Mouse (Mus musculus) gastrocnemius, postnatal 10 days (tissue): Measurements from ENCODE around the gene Slamf6. TPM values are rescaled to one million over a fixed set of nuclear protein-coding genes. Genes with fewer than 3 reads are reported as not detected.
"Not testable (repeated sequence)": the region's sequence is repeated elsewhere in the genome, so short reads cannot be mapped to it uniquely, and the experiment has no call there.

Source experiments
- DNase-seq: peaks from one replicate; pipeline ENCODE4 v3.0.0; 2021; ENCODE audit warnings: mixed read lengths
- long read RNA-seq, 2 experiments: library from polyadenylated mRNA; stranded (forward); transcript quantifications; one replicate each; pipeline ENCODE4 v2.0.0; 2021
- total RNA-seq, 2 experiments: library from RNA; stranded (reverse); gene quantifications; 2 replicates each; pipeline ENCODE4 v1.2.3; 2021

Gene Slamf6
- under 1 TPM; 0.23 to 0.63 TPM for total RNA-seq
- long read RNA-seq, experiment 1: 0 reads
- long read RNA-seq, experiment 2: 0 reads

DNA sequence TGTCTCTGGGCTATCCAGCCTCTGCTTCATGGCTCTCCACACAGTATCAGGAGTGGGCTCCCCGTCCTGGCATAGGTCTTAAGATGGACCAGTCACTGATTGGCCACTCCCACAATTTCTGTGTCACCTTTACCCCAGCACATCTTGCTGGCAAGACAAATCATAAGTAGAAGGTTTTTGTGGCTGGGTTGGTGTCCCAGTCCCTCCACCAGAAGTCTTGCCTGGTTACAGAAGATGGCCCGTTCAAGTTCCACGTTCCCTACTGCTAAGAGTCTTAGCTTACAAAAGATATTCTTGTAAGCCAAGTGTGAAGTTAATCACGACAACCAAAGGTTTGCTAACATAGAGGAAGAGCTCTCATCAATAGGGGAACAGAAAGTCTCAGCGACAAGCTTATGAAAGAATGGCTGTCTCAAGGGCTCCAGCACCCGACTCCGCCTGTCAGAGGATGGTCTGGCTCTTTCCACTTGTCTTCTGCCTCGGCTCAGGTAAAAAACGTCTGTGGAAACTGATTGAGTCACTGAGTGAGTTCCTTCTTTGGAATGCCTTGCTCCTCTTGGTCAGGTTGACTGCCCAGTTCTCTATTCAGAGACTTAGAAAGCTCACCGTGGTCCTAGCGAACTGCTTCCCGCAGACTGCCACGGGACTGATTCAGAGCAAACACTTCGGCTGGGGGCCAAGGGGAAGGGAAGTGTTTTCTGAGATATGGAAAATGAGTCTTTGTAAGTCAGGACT lies at the start of gene Slamf6:
Slamf6 (plus strand) TSS at position 211 of the 735 bp plus-strand sequence.
- no peak for DNase-seq

DNA sequence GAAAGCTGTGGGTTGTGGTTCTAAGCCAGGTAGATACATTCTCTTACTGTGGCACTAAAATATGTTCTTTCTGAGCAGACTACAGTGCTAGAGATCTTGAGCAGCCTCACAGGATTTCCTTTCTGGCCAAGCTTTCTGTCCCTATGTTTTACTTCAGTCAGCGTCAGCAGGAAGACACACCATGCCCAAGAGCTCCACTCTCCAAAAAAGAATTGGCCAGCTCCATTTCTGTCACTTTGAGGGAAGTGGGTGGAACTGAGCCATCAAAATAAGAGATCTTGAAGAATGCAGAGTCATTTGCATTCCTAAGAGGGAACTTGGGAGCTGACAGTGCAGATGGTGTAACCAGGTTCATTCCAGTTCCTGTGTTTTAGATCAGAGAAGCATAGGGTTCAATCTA lies 30.3 kb upstream of the Slamf6 start:
- DNase-seq: no peak

DNA sequence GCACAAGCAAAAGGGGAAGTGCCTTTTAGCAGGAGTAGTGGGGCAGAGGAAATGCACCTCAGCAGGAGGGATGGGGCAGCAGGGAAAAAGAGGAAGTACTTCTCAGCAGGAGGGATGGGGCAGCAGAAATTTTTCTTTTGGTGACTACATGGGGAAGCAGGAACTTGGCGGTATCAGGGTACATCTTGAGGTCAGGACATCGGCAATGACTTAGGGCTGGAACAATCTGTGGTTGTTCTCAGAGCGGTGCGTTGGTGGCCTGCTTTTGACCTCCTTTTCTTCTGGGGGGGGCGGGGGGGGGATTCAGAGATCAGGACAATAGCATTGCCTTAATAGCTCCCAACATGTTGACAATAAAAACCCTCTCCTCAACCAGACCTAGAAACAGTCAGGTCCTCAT lies 22.0 kb upstream of the Slamf6 start, which contains the start of gene Gm10521:
Gm10521 (plus strand) TSS at position 301 of the 400 bp plus-strand sequence.
- not testable (repeated sequence) for DNase-seq

DNA sequence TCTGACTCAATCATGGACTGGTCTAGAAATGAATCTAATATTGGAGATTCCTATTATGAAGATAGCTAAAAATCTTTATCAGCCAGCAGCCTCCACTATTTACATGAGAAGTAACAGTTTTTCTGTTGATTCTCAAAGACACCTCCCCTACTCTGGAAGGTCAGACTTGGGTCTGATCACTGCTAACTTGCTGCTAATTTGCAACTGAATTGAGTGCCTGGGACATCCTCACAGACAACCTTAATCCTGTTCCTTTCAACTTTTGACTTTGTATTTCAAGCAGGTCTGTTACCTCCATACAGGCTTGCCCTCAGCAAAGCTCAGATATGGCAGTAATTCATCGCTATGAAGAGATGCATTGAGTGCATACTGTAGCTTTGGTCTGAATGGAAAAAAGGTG lies 13.3 kb upstream of the Slamf6 start:
- DNase-seq: no peak

DNA sequence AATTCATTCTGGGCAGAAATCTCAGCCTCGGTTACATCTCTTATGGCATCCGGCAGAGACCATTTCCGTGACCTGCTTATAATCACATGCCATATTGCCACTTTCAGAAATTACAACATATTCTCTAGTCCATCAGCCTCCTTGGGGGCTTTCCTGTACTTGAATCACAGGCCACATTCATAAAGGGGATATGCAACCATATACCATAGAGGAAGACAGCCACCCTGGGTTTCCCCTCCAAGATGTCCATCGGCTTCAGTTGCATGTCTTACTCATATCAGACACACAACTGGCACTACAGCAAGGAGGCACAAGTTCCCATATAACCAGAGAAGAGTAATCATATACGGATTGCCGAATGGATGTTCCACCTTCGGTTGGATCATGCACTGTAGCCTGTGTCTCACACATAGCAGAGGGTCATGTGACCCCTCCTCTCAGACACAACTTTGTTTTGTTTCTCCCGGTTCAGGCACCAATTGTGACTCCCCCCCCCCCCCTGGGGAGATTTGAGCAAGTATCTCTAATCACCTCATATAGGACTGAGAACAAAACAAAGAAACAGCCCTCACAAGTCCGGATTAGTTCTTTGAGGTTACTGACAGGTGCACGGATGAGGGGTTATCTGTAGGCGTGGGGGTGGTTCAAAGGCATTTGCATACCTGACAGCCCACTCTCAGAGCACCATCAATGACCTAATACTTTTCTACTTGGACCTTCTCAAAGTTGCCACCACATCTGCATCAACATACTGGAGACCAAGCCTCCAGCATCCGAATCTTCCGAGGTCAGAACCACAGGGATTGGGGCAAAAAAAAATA lies 1.5 kb upstream of the Slamf6 start:
- DNase-seq: no peak

DNA sequence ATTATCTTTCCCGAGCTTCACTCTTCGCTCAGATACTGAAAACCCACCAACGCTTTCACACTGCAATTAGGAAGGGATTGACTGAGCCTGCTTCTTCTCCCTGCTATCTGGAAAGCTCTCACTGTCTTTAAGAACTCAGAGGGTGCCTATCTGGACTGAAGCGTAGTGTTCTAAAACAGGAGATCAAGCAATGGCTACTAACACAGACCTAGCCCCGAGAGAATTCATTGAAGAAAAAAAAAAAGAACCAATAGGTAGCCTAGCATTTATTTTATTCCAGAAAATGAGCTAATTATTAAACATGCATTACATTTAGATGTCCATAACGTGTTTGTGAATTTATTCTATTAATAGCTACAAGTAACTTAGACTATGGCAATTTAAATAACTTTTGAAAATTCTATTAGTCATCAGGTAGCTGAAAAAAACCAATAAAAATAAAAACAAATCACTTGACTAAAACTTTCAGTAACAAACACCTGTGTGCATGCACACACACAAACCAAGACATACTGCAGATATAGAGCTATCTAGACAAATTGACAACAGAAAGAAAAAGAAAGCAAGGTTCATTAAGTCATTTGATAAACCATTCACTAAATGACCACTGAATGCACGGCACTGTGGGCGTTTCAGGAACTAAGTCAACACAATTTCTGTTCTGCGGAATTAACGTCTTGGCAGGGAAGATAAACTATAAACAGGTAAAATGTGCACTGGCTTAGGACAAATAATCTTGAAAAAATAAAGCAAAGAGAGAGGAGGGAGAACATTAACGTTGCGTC lies 1.0 kb downstream of the Slamf6 start:
- DNase-seq: no peak

DNA sequence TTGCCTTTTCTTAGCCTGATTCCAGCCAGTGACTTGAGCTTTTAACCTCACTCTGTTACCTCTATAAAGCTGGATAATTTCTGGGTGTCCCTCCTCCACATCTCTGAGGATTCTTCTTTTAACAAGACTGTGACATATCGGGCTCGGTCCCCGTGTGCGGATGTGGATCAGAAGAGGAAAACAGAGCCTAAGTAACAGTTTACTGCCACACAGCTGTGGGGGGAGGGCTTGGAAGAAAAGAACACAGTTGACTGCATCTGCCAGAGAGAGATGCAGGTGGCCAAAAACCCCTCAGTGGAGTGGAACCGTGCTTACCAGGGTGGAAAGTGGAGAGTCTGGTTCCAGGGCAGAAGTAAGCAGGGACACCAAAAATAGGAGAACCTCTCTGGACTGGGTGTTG lies 1.9 kb downstream of the Slamf6 start:
- DNase-seq: no peak

DNA sequence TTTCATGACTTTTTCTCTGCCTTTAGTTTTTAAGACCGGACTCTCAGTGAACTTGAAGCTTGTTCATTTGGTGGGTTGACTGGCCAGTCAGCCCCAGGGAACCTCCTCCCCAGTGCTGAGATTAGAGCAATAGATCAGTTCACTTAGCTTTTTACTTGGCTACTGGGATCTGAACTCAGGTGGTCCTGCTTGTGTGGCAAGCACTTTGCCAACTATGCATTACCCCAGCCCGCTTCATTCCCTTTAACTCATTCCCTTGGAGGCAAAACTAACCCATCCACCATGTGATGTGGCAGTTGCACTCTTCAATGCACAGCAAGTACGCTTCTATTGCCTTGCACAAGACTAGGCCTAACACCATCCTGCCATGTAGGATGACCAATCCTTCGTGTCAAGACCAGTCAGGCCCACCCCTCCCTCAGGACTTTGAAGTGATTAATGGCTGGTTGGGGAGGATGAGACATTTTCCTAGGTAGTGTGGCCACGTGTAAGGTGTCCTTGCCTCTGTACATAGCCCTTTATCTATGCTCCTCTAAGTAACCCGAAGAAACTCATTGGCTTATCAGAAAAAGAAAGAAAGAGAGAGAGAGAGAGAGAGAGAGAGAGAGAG lies 2.7 kb downstream of the Slamf6 start:
- no peak for DNase-seq

DNA sequence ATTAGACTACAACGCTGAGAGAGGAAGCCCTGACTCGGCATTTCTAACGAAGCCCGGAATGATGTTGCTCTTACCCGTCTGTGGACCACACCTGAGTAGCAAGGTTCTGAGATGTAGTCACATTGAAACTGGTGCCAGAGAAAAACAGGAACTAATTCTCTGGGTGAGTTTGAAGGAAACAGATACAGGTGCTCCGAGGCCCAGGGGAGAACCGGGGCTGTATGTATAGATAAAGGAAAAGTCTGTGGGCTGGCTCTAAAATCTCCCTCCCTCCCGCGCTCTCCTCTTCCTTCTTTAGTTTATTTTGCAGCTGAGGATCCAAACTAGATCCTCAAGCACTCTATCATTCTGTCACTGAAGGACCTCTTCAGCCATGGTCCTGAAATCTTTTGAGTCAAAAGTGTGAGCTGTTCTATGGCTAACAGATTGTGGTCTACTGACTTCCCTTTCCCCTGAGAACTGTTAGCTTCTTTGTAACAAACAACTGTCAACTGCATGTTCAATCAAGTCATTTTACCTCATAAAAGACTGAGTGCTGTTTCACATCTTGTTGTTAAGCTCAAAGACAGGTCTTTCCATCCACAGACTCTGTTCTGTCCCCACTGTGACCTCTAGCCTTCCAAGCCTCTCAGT lies 3.8 kb downstream of the Slamf6 start:
- no peak for DNase-seq

DNA sequence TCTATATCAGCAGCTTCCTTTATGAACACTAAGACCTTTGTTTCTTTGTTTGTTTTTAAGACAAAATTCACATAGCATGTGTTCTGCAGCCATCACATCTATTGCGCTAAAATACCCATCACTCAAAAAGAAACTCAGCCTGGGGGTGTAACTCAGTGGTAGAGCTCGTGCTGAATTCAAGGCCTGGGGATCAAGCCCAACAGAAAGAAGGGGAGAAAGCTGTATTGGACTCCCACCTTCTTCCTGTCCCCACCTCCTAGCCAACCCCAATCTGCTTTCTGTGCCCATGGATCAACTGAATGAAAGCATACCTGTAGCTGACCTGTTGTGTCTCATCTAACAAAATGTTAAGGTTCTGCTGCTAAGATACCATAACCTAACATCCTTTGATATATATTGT lies 4.3 kb downstream of the Slamf6 start:
- DNase-seq: no peak

DNA sequence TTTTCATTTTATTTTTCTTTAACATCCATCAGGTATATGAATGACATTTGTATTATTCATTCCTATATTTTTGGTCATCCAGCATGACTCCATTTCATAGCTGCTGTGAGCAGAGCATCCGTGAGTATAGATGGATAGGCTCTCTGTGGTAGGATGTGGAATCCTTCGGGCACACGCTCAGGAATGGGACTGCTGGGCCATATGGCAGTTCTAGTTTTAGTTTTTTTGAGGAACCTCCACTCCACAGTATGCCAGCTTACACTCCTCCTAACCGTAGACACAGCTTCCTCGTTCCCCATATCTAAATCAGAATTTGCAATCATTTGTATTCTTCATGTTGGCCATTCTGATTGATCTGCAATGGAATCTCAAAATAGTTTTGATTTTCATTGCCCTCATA lies 5.5 kb downstream of the Slamf6 start:
- DNase-seq: no peak

DNA sequence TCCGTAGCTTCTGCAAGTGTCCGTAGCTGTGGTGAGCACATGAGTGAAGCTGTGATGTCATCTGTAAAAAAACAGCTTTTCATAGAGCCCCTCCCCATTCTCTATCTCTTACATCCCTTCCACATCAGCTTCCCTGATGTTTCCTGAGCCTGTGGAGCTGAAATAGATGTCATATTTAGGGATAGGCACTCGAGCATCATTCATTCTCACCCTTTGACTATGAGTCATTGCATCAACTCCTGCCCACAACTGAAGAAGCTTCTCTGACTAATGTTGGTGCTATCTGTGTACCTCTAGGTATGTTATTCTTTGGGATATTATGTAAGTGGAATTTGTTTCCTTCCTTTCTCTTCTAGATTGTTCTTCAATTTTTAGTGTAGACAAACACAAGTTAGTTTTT lies 7.6 kb downstream of the Slamf6 start:
- DNase-seq: no peak

DNA sequence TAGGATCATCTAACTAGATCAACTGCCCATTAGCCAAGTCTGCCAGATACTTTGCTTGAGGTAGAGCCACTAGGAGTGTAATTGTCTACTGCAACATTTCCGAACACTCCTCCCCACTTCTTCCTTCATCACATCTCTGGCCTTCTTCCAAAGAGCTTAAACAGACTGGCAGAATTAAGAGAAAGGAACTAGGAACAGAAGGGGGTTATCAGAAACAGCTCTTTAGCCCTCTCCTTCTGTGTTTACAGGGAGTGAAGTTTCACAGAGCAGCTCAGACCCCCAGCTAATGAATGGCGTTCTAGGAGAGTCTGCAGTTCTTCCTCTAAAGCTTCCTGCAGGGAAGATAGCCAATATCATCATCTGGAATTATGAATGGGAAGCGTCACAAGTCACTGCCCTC lies 16.5 kb downstream of the Slamf6 start:
- no peak for DNase-seq

DNA sequence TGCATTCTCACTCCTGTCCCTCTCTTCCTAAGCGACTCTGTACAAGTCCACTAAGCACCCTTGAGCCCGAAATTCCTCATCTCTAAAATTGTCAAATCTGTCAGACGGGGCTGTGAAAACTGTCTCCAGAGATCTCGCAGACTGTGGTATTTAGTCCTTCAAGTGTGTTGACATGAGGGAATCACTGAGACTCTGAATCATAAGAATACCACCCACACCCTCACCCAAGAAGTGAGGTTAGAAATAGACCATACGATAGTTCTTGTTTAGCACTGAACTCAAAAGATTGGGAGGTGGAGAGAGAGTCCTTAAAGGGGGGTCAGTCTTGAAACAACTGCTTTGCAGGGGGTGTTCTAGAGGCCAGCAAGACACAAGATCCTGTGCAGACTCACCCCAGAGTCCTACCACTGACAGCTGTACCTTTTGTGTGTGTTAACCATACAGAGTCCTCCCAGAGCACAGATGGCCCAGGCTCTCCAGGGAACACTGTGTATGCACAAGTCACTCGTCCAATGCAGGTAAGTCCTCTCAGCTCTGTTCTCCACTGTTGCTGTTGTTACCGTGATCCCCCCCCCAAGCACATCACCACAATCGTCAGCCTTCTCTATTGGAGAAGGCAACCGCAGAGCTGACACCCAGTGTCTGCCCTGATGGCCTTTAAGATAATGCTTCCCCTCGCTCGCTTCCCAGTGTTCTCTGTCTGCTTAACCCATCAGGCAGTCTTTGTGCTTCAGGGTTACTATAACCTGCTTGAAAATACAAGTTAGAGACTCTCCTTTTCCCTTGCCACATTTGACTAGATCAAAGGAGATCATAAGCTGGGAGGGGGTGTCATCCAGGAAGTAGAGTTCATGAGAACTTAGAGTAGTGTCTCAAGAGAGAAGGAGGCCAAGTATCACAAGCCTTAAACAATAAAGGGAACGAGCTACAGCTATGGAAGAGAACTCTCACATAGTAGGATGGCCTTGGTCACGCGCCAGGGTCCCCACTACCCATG lies 21.9 kb downstream of the Slamf6 start:
- DNase-seq: no peak

DNA sequence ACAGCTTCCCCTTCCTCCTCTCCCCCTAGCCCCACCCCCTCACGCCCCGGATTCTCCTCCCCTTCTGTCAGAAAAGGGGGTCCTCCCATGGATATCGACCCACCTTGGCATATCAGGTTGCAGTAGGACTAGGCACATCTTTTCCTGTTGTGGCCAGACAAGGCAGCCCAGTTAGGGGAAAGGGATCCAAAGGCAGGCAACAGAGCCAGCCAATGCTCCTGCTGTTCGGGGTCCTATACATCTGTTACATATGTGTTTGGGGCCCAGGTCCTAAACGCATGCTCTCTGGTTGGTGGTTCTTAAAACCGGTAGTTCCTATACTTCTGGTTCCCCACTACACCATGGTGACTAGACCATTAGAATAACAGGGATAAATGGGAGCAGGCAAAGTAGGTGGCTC lies 23.3 kb downstream of the Slamf6 start:
- no peak for DNase-seq

DNA sequence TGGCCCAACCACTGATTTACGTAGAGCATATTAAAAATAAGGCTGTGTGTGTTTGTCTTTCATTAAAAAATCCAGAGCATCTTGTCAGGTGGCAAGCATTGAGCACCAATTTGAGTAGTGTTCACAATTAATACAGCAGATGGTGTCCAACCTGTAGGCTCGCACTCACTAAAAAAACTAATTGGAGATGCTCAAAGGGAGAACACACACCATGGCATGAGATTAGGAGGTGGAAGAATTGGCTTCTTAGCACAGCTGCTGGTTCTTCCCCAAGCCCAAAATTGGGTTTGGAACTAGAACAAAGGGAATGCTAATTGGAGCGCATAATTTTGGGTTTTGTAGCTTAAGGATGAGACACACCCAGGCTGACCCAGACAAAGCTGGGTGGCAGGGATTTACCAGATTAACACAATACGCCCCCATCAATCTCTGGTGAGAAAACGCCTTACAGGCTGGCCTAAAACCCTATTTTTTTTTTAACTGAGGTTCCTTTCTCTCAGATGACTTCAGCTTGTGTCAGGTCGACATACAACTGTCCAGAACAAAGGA lies 29.2 kb downstream of the Slamf6 start:
- DNase-seq: no peak

DNA sequence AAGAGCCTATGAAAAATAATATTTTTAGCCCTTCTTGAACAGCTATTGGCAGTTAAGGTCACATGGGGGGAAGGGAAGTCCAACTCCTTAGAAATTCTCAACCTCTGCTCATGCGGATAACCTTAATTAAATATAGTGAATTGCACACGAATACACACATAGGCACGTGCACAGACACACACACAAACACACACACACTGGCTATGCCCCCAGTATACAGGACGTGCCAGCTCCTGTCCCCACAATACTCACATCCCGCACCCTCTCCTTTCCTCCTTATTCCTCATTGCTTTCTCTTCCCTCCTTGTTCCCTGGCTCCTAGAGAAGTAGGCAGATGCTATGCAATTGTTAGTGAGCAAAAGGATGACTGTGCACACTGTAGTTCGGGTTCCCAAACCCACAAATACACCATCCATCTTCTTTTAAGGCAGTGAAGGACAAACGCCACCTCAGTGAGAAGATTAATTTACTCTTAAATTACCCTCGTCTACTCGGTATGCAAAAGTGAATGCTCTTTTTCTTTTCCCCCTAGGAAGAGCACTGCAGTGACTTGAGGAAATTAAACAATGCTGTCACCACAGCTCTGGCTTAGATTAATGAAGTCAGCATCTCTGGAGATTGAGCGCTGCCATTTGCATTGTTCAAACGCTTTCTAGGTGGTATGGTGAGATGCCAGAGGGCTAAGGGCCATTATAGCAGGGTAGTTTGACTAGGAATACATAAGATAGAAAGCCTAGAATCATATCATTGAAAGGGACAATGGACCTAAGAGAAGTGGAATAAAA lies 31.0 kb downstream of the Slamf6 start:
- no peak for DNase-seq

DNA sequence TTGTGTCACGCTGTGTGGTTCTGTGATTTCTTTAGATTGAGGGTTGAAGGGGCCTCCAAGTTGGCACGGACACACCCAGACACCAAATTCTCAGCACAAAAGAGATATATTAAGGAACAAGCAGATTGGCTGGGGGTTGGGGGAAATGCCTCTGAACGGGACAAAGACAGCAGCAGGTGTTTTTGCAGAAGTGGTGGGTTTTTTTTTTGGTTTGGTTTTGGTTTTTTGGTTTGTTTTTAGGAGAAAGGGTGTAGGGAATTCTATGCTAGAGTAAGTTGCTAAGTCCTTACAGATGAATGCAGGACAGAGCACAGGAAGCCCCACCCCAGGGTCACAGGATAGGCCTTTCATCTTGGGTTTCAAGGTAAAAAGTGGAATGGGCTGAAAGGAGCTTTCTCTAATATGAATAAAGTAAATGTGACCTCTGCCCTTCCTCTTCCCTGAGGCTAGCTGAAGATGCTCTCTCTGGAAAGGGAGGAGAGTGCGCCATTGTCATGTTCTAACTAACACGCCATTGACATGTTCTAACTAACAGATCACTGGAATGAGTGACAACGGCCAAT lies 31.7 kb downstream of the Slamf6 start:
- no peak for DNase-seq

DNA sequence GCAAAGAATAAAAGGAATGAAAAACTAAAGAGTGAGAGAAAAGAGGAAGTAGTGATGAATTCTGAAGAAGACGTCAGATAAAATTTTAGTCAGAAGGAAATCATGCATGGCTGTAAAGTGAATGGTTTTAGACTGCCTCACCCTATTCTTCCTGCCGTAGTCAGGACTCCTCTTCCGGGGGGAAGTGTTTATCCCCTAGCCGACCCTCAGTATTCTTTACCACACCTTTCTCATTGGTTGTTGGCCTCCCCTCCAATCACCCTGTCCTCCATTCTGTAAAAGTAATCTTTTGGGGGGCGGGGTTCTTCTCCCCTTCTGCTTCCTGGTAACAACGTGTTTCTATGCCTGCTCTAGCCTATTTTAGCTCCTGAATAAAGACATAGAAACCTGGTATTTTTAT lies 37.8 kb downstream of the Slamf6 start:
- no peak for DNase-seq
